ENCODE assay signal across 8 mouse cellular contexts in the genomic region with DNA sequence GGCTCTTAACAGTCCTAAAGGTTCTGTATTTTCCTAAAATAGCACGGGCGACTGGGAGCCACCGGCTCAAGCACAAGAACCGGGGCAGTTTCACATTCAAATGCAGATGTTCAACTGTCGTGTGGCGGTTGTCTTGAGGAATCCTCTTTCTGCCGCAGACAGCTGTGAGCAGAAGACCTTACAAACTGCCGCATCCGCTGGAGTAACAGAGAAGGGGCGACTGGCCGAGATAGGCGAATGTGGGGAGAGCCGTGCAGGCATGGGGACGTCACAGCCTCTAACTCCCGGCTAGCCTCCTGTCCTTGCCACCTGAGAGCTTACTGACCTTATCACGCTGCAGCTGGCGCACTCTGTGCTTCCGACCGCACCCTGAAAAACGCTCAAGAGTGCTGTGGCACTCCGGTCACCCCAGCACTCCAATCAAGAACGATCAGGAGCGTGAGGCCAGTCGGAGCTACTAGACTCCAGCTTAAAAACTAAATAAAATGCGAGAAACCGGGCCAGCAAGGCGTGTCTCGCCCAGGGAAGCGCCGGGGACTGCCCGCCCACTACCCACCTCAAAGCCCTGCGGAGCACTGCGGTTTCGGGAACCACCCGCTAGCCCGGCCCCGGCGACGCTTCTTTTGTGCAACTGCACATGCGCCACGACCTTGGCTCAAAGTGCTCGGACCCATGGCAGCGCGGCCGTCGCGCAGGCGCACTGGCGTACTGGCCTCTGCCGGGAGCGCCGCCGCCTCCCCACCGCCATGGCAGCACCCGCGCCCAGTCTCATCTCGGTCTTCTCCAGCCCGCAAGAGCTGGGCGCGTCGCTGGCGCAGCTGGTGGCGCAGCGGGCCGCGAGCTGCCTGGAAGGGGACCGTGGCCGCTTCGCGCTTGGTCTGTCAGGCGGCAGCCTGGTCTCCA. TPM values are rescaled to one million over a fixed set of nuclear protein-coding genes. Genes with fewer than 3 reads are reported as not detected.
DNase-seq lines count a peak whose midpoint lies in the region; ATAC-seq and TF ChIP-seq lines count a peak whose summit lies in the region.

A gene (plus strand): TSS at position 706 of the 903 bp plus-strand sequence.

- peak; percentile 90 for ATAC-seq in embryonic facial prominence, embryonic 15.5 days (ENCODE audit: insufficient number of reproducible peaks, low FRiP score, low TSS enrichment, low read depth)
- ATAC-seq in kidney, embryonic 15.5 days (replicated peaks; ENCODE audit: low FRiP score) = peak; percentile 89
- ATAC-seq in monocyte, adult 5-6 weeks (replicated peaks; ENCODE audit: insufficient number of reproducible peaks, low FRiP score, low TSS enrichment, poor library complexity, severe bottlenecking) = peak; percentile 51

- under 1% methylated on average over 71 of the region's 71 CpGs for WGBS in bone marrow, adult 2 months
- WGBS in embryonic facial prominence, embryonic 15.5 days = under 1% methylated on average over 69 of the region's 71 CpGs
- under 1% methylated on average over 71 of the region's 71 CpGs for WGBS in kidney, embryonic 15.5 days

- DNase-seq in 416B (ENCODE audit: low read depth) (peak; percentile 95), liver (peak; percentile 96)
- DNase-seq in heart, adult 9 months (ENCODE audit: low spot score in 2 of 2) = peak; percentile 96 to 97
- DNase-seq in spleen, postnatal 4 days (ENCODE audit: low spot score in 2 of 2) = peak; percentile 92 to 96

- H3K27me3 ChIP-seq in embryonic facial prominence, embryonic 15.5 days = no peaks in the 10 kb centered on the region
- no peaks in the 10 kb centered on the region for H3K27me3 ChIP-seq in kidney, embryonic 15.5 days

- H3K4me3 ChIP-seq in bone marrow, adult 2 months (replicated peaks; ENCODE audit: control insufficient read depth, low read depth, low read length) = peak within 1 kb of the TSS; percentile 80
- H3K4me3 ChIP-seq in embryonic facial prominence, embryonic 15.5 days (replicated peaks) = peak within 1 kb of the TSS; percentile 88
- peak within 1 kb of the TSS; percentile 76 for H3K4me3 ChIP-seq in kidney, embryonic 15.5 days (replicated peaks)

- H3K36me3 ChIP-seq in embryonic facial prominence, embryonic 15.5 days = peaks cover 3% of the 10 kb centered on the region; the same call in 1 of the 2 replicates
- peaks cover 16% of the 10 kb centered on the region for H3K36me3 ChIP-seq in kidney, embryonic 15.5 days

- H3K4me1 ChIP-seq in bone marrow, adult 2 months (ENCODE audit: control insufficient read depth, insufficient read depth, low read length) = peaks cover 18% of the 10 kb centered on the region
- peaks cover 31% of the 10 kb centered on the region for H3K4me1 ChIP-seq in embryonic facial prominence, embryonic 15.5 days
- H3K4me1 ChIP-seq in kidney, embryonic 15.5 days = peaks cover 44% of the 10 kb centered on the region

- peak within 1 kb of the TSS; percentile 99 for H3K27ac ChIP-seq in bone marrow, adult 2 months (ENCODE audit: control insufficient read depth, insufficient read depth, low read depth, low read length, poor library complexity)
- H3K27ac ChIP-seq in embryonic facial prominence, embryonic 15.5 days (replicated peaks) = peak within 1 kb of the TSS; percentile 97
- H3K27ac ChIP-seq in kidney, embryonic 15.5 days = peak within 1 kb of the TSS; percentile 99

- no peaks in the 10 kb centered on the region for H3K9me3 ChIP-seq in embryonic facial prominence, embryonic 15.5 days (replicated peaks)
- H3K9me3 ChIP-seq in kidney, embryonic 15.5 days (replicated peaks) = no peaks in the 10 kb centered on the region

- peak; percentile 88; the same call in 1 of the 2 replicates for TF ChIP-seq POLR2A in bone marrow, adult 2 months (IDR thresholded peaks at IDR 0.05; ENCODE audit: borderline replicate concordance, control insufficient read depth, low read depth, low read length)

- peak within 1 kb of the TSS; percentile 83 for H3K4me2 ChIP-seq in embryonic facial prominence, embryonic 15.5 days (replicated peaks)
- peak within 1 kb of the TSS; percentile 93 for H3K4me2 ChIP-seq in kidney, embryonic 15.5 days

- peak within 1 kb of the TSS; percentile 97 for H3K9ac ChIP-seq in embryonic facial prominence, embryonic 15.5 days
- H3K9ac ChIP-seq in kidney, embryonic 15.5 days = peak within 1 kb of the TSS; percentile 88

- no peak for TF ChIP-seq CTCF in bone marrow, adult 2 months (IDR thresholded peaks at IDR 0.05; ENCODE audit: control insufficient read depth, insufficient read depth, low read length)

RNA-seq across cellular contexts. Expression of the gene that starts here (rescaled TPM):
- 111 and 147 TPM in 2 replicates for polyA plus RNA-seq in bone marrow, adult 2 months (2011; ENCODE audit: insufficient read depth, insufficient read length, low replicate concordance, missing spikeins)
- polyA plus RNA-seq in embryonic facial prominence, embryonic 15.5 days (2015; fragmentation: Nextera tagmentation; extraction: Ambion mirVana) = 220 and 229 TPM in 2 replicates
- 232 and 247 TPM in 2 replicates for polyA plus RNA-seq in kidney, embryonic 15.5 days (2015; fragmentation: Nextera tagmentation; extraction: Ambion mirVana)
- total RNA-seq in monocyte, adult 5-6 weeks (2017) = 31.2 to 49.8 TPM (median 36.8 TPM) in 3 replicates

Comparison
In these comparisons a context has a peak if more than half of its experiments do, and no peak if none do; other contexts are left out.
1. Peak in every context shown above with its lines: DNase-seq, ATAC-seq, H3K4me3 ChIP-seq and H3K27ac ChIP-seq.